Mouse (Mus musculus): ENCODE measurements at regions not wholly inside any gene's neighbourhood (a gene's known extent, or its start where the extent isn't known, plus 50 kb on each side); places are given as distances from the start of the nearest gene placed in this dataset.

GRCm38 (mm10) chr13:28605833-28606232, 347.7 kb downstream of the Sox4 start:
- Histone ChIP-seq H3K4me2 (ENCODE audit: low read depth, low read length) (no peak overlapping the region), H3K9ac (replicated peaks) (no peak overlapping the region), H3K27me3 (ENCODE audit: insufficient read depth, low read length) (no peaks in the 10 kb centered on the region), H3K9me3 (ENCODE audit: low read length) (no peaks in the 10 kb centered on the region), H3K4me1 (ENCODE audit: insufficient read depth) (peaks cover 2% of the 10 kb centered on the region), H3K27ac (ENCODE audit: low read depth) (no peak overlapping the region), H3K4me3 (ENCODE audit: low read depth, low read length) (no peak overlapping the region), H3K36me3 (replicated peaks; ENCODE audit: insufficient read depth, low read length) (no peaks in the 10 kb centered on the region)
- TF ChIP-seq EP300 (IDR thresholded peaks at IDR 0.05; ENCODE audit: low read depth) (no peak), CTCF (IDR thresholded peaks at IDR 0.05; ENCODE audit: low read depth) (no peak)
- DNase-seq: no peak
- 87% methylated on average over 1 of the region's 1 CpGs for WGBS (ENCODE audit: insufficient replicate concordance)
- ATAC-seq: no peak

- Histone ChIP-seq H3K36me3 (replicated peaks; ENCODE audit: insufficient read depth, low read length) (no peaks in the 10 kb centered on the region), H3K4me2 (ENCODE audit: low read depth, low read length) (no peak overlapping the region), H3K4me3 (ENCODE audit: low read depth, low read length) (no peak overlapping the region), H3K27me3 (ENCODE audit: insufficient read depth, low read length) (no peaks in the 10 kb centered on the region), H3K4me1 (ENCODE audit: insufficient read depth) (peaks cover 2% of the 10 kb centered on the region), H3K27ac (ENCODE audit: low read depth) (no peak overlapping the region), H3K9me3 (ENCODE audit: low read length) (no peaks in the 10 kb centered on the region), H3K9ac (replicated peaks) (no peak overlapping the region)
- DNase-seq (no peak), ATAC-seq (no peak)
- TF ChIP-seq CTCF (IDR thresholded peaks at IDR 0.05; ENCODE audit: low read depth) (no peak), EP300 (IDR thresholded peaks at IDR 0.05; ENCODE audit: low read depth) (no peak)
- WGBS (ENCODE audit: insufficient replicate concordance): 64% methylated on average over 6 of the region's 6 CpGs
Observed at GRCm38 (mm10) chr13:28604016-28604415, 346.7 kb downstream of the Gm11361 start.

DNA sequence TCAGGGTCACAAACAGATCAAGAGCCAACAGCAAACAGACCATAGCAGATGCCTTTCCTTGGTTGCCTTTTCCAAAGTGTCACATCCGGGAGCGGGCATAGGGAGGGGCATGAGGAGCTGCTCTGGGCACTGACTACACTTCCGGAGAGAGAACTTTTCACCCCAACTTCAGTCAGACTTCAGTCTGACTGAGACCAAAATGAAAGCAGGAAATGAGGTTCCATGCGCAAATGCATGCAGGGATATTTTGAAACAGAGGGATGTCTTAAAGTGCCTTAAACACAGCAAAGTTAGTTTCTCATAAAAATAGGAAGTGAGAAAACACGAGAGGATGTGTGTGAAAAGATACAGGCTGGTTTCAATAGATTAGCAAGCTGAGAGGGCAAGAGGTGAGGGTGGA, 343.5 kb downstream of the Gm11361 start:
- Histone ChIP-seq H3K27ac (ENCODE audit: low read depth) (peak overlapping the region; percentile 34; the same call in 1 of the 2 replicates), H3K36me3 (replicated peaks; ENCODE audit: insufficient read depth, low read length) (no peaks in the 10 kb centered on the region), H3K9me3 (ENCODE audit: low read length) (no peaks in the 10 kb centered on the region), H3K4me3 (ENCODE audit: low read depth, low read length) (no peak overlapping the region), H3K9ac (replicated peaks) (no peak overlapping the region), H3K4me2 (ENCODE audit: low read depth, low read length) (peak overlapping the region; percentile 27), H3K27me3 (ENCODE audit: insufficient read depth, low read length) (no peaks in the 10 kb centered on the region), H3K4me1 (ENCODE audit: insufficient read depth) (no peaks in the 10 kb centered on the region; the same call in 1 of the 2 replicates)
- TF ChIP-seq CTCF (IDR thresholded peaks at IDR 0.05; ENCODE audit: low read depth): no peak
- TF ChIP-seq EP300 (IDR thresholded peaks at IDR 0.05; ENCODE audit: low read depth): peak; percentile 52
- ATAC-seq (peak; percentile 35; the same call in 1 of the 2 replicates), DNase-seq (peak; percentile 19)
- 22% methylated on average over 5 of the region's 5 CpGs for WGBS (ENCODE audit: insufficient replicate concordance)

- WGBS (ENCODE audit: insufficient replicate concordance): 85% methylated on average over 2 of the region's 2 CpGs
- Histone ChIP-seq H3K27me3 (ENCODE audit: insufficient read depth, low read length) (no peaks in the 10 kb centered on the region), H3K27ac (ENCODE audit: low read depth) (no peak overlapping the region), H3K9me3 (ENCODE audit: low read length) (no peaks in the 10 kb centered on the region; the same call in 1 of the 2 replicates), H3K9ac (replicated peaks) (no peak overlapping the region), H3K4me3 (ENCODE audit: low read depth, low read length) (no peak overlapping the region), H3K4me1 (ENCODE audit: insufficient read depth) (no peaks in the 10 kb centered on the region; the same call in 1 of the 2 replicates), H3K36me3 (replicated peaks; ENCODE audit: insufficient read depth, low read length) (no peaks in the 10 kb centered on the region), H3K4me2 (ENCODE audit: low read depth, low read length) (no peak overlapping the region)
- no peak for ATAC-seq
- TF ChIP-seq EP300 (IDR thresholded peaks at IDR 0.05; ENCODE audit: low read depth) (no peak), CTCF (IDR thresholded peaks at IDR 0.05; ENCODE audit: low read depth) (no peak)
- no peak for DNase-seq
Observed at GRCm38 (mm10) chr13:28596367-28596766, 339.0 kb downstream of the Gm11361 start.

GRCm38 (mm10) chr13:28592176-28592575, 334.8 kb downstream of the Gm11361 start:
- no peaks in the 10 kb centered on the region for H3K4me1 ChIP-seq (ENCODE audit: insufficient read depth)
- ATAC-seq (no peak), DNase-seq (no peak)
- no peak overlapping the region for H3K4me3 ChIP-seq (ENCODE audit: low read depth, low read length)
- no peak overlapping the region for H3K4me2 ChIP-seq (ENCODE audit: low read depth, low read length)
- no peak overlapping the region for H3K9ac ChIP-seq (replicated peaks)
- H3K9me3 ChIP-seq (ENCODE audit: low read length): no peaks in the 10 kb centered on the region; the same call in 1 of the 2 replicates
- H3K27me3 ChIP-seq (ENCODE audit: insufficient read depth, low read length): no peaks in the 10 kb centered on the region
- TF ChIP-seq EP300 (IDR thresholded peaks at IDR 0.05; ENCODE audit: low read depth): no peak
- no peak for TF ChIP-seq CTCF (IDR thresholded peaks at IDR 0.05; ENCODE audit: low read depth)
- WGBS (ENCODE audit: insufficient replicate concordance): 82% methylated on average over 1 of the region's 1 CpGs
- H3K27ac ChIP-seq (ENCODE audit: low read depth): no peak overlapping the region
- no peaks in the 10 kb centered on the region for H3K36me3 ChIP-seq (replicated peaks; ENCODE audit: insufficient read depth, low read length)

DNA sequence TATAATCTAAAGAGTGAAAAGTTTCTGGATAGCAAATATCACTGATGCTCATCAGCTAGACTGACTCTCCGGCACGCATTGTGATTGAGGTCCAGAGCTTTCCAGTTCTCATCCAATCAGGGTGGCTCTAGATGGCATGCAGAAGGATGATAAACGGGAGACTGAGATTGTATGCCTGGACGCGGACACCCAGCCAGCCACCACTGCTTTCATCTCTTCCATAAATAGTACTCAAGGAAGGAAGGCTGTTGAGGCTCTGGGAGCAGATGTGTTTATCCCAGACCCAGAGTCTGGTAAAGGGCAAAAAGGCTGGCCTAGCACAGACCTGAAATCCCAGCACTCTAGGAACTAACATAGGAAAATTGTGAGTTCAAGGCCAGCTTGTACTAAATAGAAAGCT, 330.6 kb downstream of the Gm11361 start:
- no peak overlapping the region for H3K4me3 ChIP-seq (ENCODE audit: low read depth, low read length)
- H3K9ac ChIP-seq (replicated peaks): no peak overlapping the region
- no peak overlapping the region for H3K4me2 ChIP-seq (ENCODE audit: low read depth, low read length)
- H3K36me3 ChIP-seq (replicated peaks; ENCODE audit: insufficient read depth, low read length): no peaks in the 10 kb centered on the region
- H3K27ac ChIP-seq (ENCODE audit: low read depth): no peak overlapping the region
- DNase-seq: no peak
- TF ChIP-seq EP300 (IDR thresholded peaks at IDR 0.05; ENCODE audit: low read depth): no peak
- TF ChIP-seq CTCF (IDR thresholded peaks at IDR 0.05; ENCODE audit: low read depth): no peak
- no peak for ATAC-seq
- no peaks in the 10 kb centered on the region for H3K4me1 ChIP-seq (ENCODE audit: insufficient read depth)
- no peaks in the 10 kb centered on the region for H3K27me3 ChIP-seq (ENCODE audit: insufficient read depth, low read length)
- H3K9me3 ChIP-seq (ENCODE audit: low read length): no peaks in the 10 kb centered on the region
- WGBS (ENCODE audit: insufficient replicate concordance): 72% methylated on average over 5 of the region's 5 CpGs

DNA sequence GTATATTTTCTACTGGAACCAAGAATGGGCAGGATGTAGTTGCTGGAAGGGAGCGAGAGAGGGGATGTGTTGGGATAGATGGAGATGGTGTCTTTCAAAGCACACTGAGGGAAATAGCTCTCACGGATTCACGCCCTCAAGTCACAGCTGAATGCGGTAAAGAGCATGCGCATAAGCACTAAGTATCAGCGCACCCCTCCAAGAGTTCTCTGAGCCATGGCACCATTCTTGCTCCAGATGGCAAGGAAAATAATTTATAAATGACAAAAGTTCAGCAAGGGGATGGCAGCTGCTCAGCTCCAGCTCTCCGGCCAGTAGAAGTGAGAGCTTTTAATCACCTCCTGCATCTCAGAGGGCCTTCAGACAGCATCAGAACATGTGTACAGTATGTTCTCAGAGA, 329.4 kb downstream of the Gm11361 start:
- Histone ChIP-seq H3K4me3 (ENCODE audit: low read depth, low read length) (no peak overlapping the region), H3K27ac (ENCODE audit: low read depth) (no peak overlapping the region), H3K36me3 (replicated peaks; ENCODE audit: insufficient read depth, low read length) (no peaks in the 10 kb centered on the region), H3K4me1 (ENCODE audit: insufficient read depth) (no peaks in the 10 kb centered on the region), H3K9ac (replicated peaks) (no peak overlapping the region), H3K9me3 (ENCODE audit: low read length) (no peaks in the 10 kb centered on the region), H3K4me2 (ENCODE audit: low read depth, low read length) (no peak overlapping the region), H3K27me3 (ENCODE audit: insufficient read depth, low read length) (no peaks in the 10 kb centered on the region)
- WGBS (ENCODE audit: insufficient replicate concordance): 83% methylated on average over 7 of the region's 7 CpGs
- TF ChIP-seq EP300 (IDR thresholded peaks at IDR 0.05; ENCODE audit: low read depth) (no peak), CTCF (IDR thresholded peaks at IDR 0.05; ENCODE audit: low read depth) (no peak)
- ATAC-seq: no peak
- DNase-seq: no peak
